Mouse (Mus musculus) fibroblast of lung, adult 2 months (primary cell): ENCODE results near the gene Eif1ad.
"Not testable (repeated sequence)": the region's sequence is repeated elsewhere in the genome, so short reads cannot be mapped to it uniquely, and the experiment has no call there.

Experiments
- DNase-seq: peaks from one replicate; pipeline ENCODE4 v3.0.0-alpha.2; 2011; ENCODE audit warnings: low read depth

Eif1ad gene

GRCm38 (mm10) chr19:5377446-5377845 is 10.9 kb downstream of the Eif1ad start:
- no peak for DNase-seq

GRCm38 (mm10) chr19:5383326-5383725 is 16.8 kb downstream of the Eif1ad start:
- no peak for DNase-seq

GRCm38 (mm10) chr19:5384715-5385114 is 18.2 kb downstream of the Eif1ad start:
- no peak for DNase-seq

- no peak for DNase-seq
These were observed 21.5 kb downstream of the Eif1ad start for GRCm38 (mm10) chr19:5388011-5388441.

GRCm38 (mm10) chr19:5388588-5389242 is 22.2 kb downstream of the Eif1ad start, which contains the start of gene Sart1:
Gene Sart1 (minus strand): TSS chr19:5388703.
- DNase-seq: peak; percentile 90

- no peak for DNase-seq
These were observed 23.1 kb downstream of the Eif1ad start for GRCm38 (mm10) chr19:5389647-5390046.

DNA sequence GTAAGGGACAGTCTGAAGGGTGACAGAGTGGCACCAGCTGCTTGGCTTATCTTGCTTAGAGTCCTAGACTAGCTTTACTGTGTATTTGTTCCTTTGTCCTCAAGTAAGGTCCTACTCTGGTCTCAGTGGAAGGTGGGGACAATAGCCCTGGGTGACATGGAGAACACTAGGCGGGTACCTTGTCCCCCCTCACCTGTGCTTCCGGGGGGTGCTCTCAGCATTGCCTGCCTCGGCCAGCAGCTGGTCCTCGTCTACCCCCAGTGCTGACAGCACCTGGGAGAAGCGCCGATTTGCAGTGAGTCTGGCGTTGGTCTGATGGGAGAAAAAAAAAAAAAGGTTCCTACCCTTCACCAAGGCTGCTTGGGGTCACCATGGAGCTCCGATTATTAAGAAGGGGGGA is 23.9 kb downstream of the Eif1ad start:
- DNase-seq: no peak

GRCm38 (mm10) chr19:5392892-5393291 is 26.4 kb downstream of the Eif1ad start:
- DNase-seq: no peak

GRCm38 (mm10) chr19:5394168-5394567 is 27.6 kb downstream of the Eif1ad start:
- DNase-seq: no peak

- DNase-seq: no peak
These were observed 28.8 kb downstream of the Eif1ad start for GRCm38 (mm10) chr19:5395371-5395770.

DNA sequence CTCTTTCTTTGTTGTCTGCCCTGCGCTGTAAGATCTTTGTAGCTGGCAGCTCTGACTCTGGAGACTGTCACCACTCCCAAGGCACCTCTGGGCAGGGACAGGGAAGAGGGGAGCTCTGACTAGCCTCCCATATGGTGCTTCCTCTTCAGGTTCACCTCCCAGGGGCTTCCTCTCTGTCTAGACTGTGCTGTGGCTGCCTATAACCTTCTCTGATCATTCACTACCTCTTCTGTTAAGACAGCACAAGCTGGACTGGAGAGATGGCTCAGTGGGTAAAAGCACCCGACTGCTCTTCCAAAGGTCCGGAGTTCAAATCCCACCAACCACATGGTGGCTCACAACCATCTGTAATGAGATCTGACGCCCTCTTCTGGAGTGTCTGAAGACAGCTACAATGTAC is 34.5 kb downstream of the Eif1ad start:
- DNase-seq: not testable (repeated sequence)

DNA sequence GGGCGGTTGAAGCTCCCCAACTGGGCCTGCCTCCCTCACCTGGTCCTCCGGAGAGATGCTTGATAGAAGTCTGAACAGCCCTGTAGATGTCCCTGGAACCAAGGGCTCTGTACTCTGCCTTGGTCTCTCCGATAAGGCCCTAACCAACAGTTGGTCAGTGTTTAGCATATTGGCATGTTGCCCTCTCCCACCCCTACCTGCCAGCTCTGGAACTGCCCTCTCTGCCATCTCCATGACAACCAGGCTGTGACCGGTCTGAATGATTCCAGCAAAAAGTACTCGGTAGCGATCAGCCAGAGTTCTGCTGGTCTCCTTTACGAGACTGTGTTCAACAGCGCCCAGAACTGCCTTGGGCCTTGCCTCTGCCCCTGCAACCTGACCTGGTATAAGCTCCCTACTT is 35.8 kb downstream of the Eif1ad start, which contains the start of gene Tsga10ip:
Gene Tsga10ip, minus strand, starts transcription at position 234 of the 400 bp plus-strand sequence.
- DNase-seq: no peak

DNA sequence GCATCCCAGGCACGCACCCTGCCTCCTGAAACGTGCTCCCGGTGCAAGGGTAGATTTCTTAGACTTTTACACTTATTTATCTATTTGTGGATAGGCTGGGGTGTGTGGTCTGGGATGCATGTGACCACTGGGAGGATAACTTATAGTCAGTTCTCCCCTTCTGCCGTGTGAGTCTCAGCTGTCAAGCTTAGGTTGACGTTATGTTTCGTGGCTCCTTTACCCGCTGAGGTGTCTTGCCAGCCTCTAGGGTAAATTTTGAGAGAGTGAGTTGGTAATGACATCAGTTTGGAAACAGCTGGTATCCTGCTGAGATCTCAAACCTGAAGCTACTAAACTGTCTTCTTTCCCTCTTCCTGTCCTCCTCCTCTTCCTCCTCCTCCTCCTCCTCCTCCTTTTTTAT is 39.4 kb downstream of the Eif1ad start:
- no peak for DNase-seq

DNA sequence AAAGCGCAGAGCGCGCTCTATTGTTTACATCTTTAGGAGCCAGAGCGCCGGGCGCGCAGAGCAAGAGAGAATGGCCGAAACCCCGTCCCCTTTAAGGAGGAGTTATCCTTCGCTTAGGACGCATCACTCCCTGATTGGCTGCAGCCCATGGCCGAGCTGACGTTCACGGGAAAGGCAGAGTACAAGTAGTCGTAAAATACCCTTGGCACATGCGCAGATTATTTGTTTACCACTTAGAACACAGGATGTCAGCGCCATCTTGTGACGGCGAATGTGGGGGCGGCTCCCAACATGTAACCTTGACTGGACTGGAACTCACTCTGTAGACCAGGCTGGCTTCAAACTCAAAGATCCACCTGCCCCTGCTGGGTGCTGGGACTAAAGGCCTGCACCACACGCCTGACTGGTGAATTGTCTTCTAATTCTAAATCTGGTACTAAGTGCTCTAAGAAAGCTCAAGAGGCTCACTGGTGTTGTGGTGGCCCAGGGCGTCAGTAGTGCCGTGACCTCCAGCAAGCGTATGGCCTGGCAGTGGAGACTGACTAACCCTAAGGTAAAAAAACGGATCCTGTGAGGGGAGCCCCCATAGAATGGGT is 40.1 kb downstream of the Eif1ad start:
- not testable (repeated sequence) for DNase-seq

GRCm38 (mm10) chr19:5407133-5407532 is 40.6 kb downstream of the Eif1ad start:
- DNase-seq: no peak

GRCm38 (mm10) chr19:5408057-5409001 is 41.8 kb downstream of the Eif1ad start:
- DNase-seq: no peak

DNA sequence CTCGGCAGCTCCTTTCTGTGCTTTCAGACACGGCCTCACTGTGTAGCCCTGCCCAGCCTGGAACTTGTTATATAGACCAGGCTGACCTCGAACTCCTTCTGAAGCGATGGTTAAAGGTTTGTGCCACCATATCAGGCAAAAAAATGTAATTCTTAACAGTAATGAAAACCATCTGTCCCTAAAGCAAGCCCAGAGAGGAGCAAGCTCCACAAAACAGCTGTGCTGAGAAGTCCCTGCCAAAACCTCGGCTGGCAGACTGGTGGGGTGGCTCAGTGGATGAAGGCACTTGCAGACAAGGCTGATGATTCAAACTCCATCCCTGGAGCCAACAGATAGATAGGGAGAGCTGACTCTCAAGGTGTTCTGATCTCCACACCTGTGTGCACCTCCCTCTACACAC is 42.5 kb downstream of the Eif1ad start:
- no peak for DNase-seq

DNA sequence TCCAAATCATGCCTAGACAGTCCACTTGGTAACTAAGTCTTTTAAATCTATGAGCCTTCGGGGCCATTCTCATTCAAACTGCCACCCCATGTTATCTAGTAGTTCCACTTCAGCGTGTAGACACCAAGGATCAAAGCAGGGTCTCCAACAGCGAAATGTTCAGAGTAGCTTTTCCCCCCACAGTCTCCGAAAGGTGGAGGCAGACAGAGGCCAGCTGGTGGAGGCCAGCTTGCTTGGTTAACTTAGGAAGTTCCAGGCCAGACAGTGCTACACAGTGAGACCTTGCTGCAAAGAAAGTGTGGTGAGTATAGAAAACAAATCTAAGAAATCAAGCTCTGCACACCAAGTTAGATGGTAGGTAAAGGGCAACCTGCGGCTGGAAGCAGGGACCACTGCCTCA is 44.1 kb downstream of the Eif1ad start:
- DNase-seq: no peak

GRCm38 (mm10) chr19:5411961-5412360 is 45.4 kb downstream of the Eif1ad start:
- no peak for DNase-seq

DNA sequence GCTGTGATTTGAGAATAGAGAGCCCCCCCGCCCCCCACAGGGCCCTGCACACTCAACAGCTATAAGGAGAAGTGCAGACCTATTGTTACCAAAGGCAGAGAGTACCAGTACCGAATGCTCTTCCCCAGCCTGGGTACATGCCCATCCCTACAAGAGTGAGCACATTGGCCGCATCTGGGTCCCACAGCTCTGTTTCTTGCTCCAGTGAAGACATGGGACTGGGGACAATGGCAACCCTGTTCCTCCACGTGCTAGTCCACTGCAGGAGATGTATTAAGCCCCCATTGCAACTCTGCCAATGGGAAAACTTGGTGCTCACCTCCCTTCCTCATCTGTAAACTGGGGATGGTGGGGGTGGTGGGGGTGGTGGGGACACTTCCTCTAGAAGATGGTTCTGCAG is 47.3 kb downstream of the Eif1ad start:
- no peak for DNase-seq

GRCm38 (mm10) chr19:5414534-5414957 is 48.0 kb downstream of the Eif1ad start:
- no peak for DNase-seq

- DNase-seq: no peak
These were observed 52.4 kb downstream of the Eif1ad start for GRCm38 (mm10) chr19:5418750-5419466.
